Mouse (Mus musculus) left cerebral cortex, adult 2 months (tissue): ENCODE measurements around the gene Rcan2. TPM values are rescaled to one million over a fixed set of nuclear protein-coding genes. Genes with fewer than 3 reads are reported as not detected.

ENCODE experiments used
- DNase-seq, 2 experiments: peaks; one replicate each; pipeline ENCODE4 v3.0.0; 2021 to 2022; ENCODE audit warnings: low spot score in 2 of 2, mixed read lengths in 1 of 2; ENCODE audit errors: extremely low spot score in 1 of 2
- H3K27ac ChIP-seq: fragments of 200-600 bp; 2 replicates; pipeline ENCODE4 v1.8.1; 2022
- H3K4me3 ChIP-seq: fragments of 200-600 bp; 2 replicates; pipeline ENCODE4 v1.8.1; 2022
- CTCF ChIP-seq: fragments of 200-600 bp; IDR thresholded peaks from 2 replicates; pipeline ENCODE4 v1.8.1; 2022; ENCODE audit warnings: antibody characterized with exemption, mild to moderate bottlenecking, moderate library complexity
- intact Hi-C: fragments of 180-260 bp; cut with DNase I; formaldehyde crosslinking; loops from one replicate; pipeline ENCODE4 v1.15.1; 2025
- long read RNA-seq, 2 experiments: library from polyadenylated mRNA; stranded (forward); transcript quantifications; one replicate each; pipeline ENCODE4 v2.0.0; 2021; ENCODE audit warnings: borderline mapping rate in 2 of 2
- total RNA-seq, 2 experiments: library from RNA; stranded (reverse); gene quantifications; 2 replicates each; pipeline ENCODE4 v1.2.3; 2021

The Rcan2 gene
- total RNA-seq, result 100 to 1,000 TPM; 176 to 182 TPM
- long read RNA-seq, experiment 1, transcript Rcan2-201 (4 exons, 3,313 nt), result minor isoform, 87 of 212 reads
- long read RNA-seq, experiment 1, transcript Rcan2-206 (5 exons, 2,914 nt), result major isoform, 90 of 212 reads
- long read RNA-seq, experiment 1, transcript Rcan2-204 (5 exons, 1,003 nt), result minor isoform, 18 of 212 reads
- long read RNA-seq, experiment 1, partial matches to known transcripts, result 4 of 212 reads
- long read RNA-seq, experiment 1, other reads (novel, unspliced or antisense), result 13 of 212 reads
- long read RNA-seq, experiment 2, transcript Rcan2-201 (4 exons, 3,313 nt), result major isoform, 54 of 140 reads
- long read RNA-seq, experiment 2, transcript Rcan2-204 (5 exons, 1,003 nt), result minor isoform, 17 of 140 reads
- long read RNA-seq, experiment 2, transcript Rcan2-206 (5 exons, 2,914 nt), result minor isoform, 47 of 140 reads
- long read RNA-seq, experiment 2, partial matches to known transcripts, result 2 of 140 reads
- long read RNA-seq, experiment 2, other reads (novel, unspliced or antisense), result 20 of 140 reads

DNA sequence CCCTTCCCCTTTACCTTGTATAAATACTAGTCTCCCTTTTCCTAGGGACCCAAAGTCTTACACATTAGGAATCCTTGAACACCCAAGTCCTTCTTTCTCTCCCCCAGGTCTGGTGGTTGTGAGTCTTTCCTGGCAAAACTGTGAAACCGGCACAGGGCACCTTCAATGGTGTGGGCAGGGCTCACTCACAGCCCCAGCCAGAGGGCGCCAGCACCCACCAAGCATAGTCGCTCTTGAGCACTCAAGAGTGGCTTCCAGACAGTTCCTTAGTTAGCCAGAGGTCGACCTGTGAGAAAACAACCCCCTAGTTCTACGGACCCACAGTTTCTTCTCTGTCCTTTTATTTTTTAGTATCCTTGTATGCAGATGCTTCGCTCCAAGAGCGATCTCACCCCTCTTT, at the start of gene Rcan2:
Gene Rcan2 (plus strand): TSS at position 275 of the 400 bp plus-strand sequence.
- peak; percentile 65 to 75 for DNase-seq
- TF ChIP-seq CTCF, result peak; percentile 79
- Histone ChIP-seq H3K4me3 (peak within 1 kb of the TSS; percentile 83), H3K27ac (peak within 1 kb of the TSS; percentile 94)
- intact Hi-C loops, result loop anchor here (2.0 kb wide), 2 partner anchors 68 to 100 kb away; no protein-coding TSS in a partner anchor

DNA sequence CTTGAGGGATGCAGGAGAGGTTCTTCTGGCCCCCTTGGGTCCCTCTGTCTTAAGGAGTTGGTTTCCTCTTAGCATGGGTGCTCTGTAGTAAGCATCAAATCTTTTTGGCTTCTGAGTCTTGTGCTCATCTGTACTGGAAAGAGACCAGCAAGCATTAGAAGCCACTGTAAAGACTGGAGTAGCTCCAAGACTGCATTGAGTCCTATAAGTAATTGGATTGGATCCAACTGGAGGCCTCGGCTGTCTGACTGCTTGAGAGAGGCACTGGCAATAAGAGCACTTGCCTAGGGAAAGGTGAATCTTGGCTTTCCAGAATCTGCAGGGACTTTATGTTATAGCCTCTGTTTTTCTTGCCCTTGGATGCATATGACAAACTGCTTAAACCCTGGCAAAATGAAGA, 48.3 kb upstream of the Rcan2 start:
- DNase-seq, result no peak
- intact Hi-C loops, result no loop called here
- no peak for TF ChIP-seq CTCF
- no peak overlapping the region for H3K4me3 ChIP-seq
- H3K27ac ChIP-seq, result no peak overlapping the region

DNA sequence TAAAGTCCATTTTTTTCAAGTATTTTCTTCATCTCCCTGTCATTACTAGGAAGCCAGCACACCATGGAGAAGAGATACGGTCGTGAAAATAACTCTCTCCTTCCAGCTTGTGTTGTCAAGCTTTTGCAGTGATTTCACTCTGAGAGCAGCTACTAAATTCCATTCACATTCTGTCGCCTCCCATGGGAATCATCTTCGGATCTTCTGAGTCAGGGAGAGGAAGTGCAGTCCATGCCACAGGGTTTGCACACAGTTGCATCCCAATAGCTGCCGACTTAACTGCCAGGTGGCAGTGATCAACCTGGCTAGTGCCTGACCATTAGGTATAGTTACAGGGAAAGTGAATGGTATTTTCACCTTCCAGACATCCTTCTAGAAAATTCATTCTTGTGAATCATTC, 46.5 kb upstream of the Rcan2 start:
- no peak for DNase-seq
- intact Hi-C loops, result no loop called here
- TF ChIP-seq CTCF, result no peak
- H3K27ac ChIP-seq, result no peak overlapping the region
- no peak overlapping the region for H3K4me3 ChIP-seq

DNA sequence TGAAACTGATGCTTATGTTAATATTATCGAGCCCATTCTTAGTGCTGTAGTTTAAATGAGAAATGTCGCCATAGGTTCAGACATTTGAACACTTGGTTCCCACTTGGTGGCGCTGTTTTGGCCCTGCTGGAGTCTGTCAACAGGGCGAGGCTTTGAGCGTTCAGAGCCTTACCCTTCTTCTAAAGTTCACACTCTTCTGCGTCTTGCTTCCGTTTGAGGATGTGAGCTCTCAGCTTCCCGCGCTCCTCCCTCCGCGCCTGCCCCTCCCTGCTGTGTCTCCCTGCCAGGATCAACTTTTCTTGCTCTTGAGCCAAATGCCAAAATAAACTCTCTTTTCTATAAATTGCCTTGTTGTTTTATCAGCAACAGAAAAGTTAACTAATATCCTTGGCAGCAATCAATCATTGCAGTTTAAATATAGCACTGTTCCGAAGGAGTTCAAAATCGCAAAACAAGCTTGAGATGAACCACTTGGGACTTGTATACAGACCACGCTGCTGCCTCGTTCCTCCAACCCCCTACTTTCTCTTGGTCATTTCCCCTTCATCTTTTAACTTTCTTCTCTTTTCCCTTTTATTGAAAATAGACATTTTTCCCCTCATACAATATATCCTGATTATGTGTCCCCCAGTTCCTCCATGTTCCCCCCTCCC, 42.4 kb upstream of the Rcan2 start:
- H3K27ac ChIP-seq, result no peak overlapping the region
- DNase-seq, result no peak
- peak; percentile 7 for TF ChIP-seq CTCF
- no peak overlapping the region for H3K4me3 ChIP-seq
- intact Hi-C loops, result no loop called here

DNA sequence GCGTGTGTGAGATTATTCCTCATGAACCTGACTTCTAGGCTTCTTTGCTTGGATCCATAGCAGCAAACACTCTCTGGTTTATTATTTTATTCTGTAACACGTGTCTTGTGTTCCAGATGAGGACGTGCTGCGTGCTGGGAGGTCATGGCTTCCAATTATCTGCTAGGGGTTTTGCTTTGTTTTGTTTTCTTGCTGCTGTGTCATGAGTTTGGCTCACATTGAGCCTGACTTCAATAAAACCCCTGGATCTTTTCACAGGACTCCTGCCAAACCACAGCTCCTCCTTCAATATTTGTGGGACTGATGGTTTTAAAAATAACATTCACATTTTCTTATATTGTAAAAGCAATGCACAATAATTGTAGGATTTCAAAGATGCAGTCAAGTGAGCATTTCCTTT, 16.6 kb upstream of the Rcan2 start:
- no peak for TF ChIP-seq CTCF
- no peak for DNase-seq
- intact Hi-C loops, result no loop called here
- Histone ChIP-seq H3K4me3 (no peak overlapping the region), H3K27ac (no peak overlapping the region)

DNA sequence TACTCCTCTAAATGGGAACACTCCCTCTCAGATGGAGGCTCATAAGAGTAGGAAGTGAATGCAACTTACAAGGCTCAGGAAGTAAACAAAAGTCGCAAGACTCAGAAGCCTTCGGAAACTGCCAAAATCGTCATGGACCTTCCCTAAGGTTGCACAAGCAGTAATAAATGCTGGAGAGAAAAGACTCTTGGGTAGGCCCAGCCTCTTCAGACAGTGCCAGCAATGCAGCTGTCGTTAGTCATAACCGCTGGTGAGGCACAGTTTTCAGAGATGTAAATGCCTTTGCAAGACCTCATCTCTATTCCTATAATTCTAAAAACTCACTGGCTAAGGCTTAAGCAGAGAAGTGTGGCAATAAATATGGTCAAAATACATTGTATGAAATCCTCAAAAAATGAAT, 12.9 kb upstream of the Rcan2 start:
- intact Hi-C loops, result no loop called here
- no peak for DNase-seq
- no peak overlapping the region for H3K27ac ChIP-seq
- no peak overlapping the region for H3K4me3 ChIP-seq
- no peak for TF ChIP-seq CTCF

DNA sequence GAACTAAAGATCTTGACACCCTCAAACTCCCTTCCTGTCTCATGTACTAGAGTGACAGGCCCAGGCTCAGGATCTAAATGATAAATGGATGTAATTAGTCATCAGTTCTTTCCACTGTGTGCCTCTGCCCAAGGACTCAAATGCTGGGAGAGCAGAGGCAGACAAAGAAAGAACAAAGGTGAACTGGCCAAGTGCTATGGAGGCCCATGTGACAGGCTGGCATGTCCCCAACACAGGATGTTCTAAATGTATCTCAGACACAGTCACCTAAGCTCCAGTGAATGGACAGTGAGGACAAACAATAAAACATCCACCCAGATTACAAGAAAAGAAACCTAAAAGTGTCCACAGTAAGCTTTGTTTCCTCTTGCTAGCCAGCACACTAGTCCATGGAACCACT, 11.8 kb upstream of the Rcan2 start:
- H3K4me3 ChIP-seq, result no peak overlapping the region
- DNase-seq, result no peak
- intact Hi-C loops, result no loop called here
- no peak overlapping the region for H3K27ac ChIP-seq
- TF ChIP-seq CTCF, result no peak

DNA sequence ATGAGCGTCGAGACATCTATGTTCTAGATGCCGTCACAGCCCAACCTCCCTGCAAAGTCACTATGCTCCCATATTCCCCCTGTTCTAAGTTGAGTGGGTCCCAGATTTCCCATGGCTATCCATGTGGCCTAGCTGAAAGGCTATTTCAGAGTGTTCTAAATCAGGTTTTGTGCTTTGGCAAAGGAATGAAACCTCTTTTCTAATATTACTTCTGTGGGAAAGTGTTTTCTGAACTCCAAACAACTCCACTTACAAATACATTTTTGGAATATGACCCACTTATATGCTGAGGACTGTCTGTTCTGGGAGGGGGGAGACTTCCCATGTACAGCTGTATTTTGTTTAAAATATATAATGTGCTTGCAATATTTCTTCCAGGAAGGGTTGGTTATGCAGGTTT, 9.4 kb upstream of the Rcan2 start:
- intact Hi-C loops, result loop anchor here (2.0 kb wide), 1 partner anchor 41 kb away; no protein-coding TSS in a partner anchor
- H3K4me3 ChIP-seq, result no peak overlapping the region
- no peak for TF ChIP-seq CTCF
- peak overlapping the region; percentile 57; the same call in 1 of the 2 replicates for H3K27ac ChIP-seq
- DNase-seq, result no peak

DNA sequence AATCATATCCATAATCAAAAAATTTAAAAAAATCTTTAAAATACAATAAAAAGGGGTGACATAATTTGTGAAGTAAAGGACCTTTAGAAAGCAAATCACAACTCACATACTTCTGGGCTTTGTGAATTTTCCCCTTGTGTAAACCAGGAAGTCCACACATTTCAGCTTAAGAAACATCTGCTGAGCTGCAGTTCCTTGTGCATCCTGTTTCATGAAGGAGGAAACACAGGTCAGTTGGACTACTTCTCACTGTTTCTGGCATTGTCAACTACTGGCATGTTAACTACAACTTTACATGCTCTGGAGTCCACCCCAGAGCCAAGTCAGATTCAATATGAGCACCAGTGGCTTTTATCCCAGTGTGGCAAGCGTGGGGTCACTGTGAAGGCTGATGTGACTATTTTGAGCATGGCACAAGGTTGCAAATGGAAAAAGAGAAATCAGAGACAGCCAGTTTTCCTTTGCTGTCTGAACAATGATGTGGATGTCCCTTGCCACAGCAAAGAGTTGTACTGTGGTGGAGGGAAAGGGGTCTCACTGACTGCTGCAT, 6.3 kb upstream of the Rcan2 start:
- intact Hi-C loops, result no loop called here
- TF ChIP-seq CTCF, result no peak
- H3K4me3 ChIP-seq, result no peak overlapping the region
- no peak overlapping the region for H3K27ac ChIP-seq
- no peak for DNase-seq

DNA sequence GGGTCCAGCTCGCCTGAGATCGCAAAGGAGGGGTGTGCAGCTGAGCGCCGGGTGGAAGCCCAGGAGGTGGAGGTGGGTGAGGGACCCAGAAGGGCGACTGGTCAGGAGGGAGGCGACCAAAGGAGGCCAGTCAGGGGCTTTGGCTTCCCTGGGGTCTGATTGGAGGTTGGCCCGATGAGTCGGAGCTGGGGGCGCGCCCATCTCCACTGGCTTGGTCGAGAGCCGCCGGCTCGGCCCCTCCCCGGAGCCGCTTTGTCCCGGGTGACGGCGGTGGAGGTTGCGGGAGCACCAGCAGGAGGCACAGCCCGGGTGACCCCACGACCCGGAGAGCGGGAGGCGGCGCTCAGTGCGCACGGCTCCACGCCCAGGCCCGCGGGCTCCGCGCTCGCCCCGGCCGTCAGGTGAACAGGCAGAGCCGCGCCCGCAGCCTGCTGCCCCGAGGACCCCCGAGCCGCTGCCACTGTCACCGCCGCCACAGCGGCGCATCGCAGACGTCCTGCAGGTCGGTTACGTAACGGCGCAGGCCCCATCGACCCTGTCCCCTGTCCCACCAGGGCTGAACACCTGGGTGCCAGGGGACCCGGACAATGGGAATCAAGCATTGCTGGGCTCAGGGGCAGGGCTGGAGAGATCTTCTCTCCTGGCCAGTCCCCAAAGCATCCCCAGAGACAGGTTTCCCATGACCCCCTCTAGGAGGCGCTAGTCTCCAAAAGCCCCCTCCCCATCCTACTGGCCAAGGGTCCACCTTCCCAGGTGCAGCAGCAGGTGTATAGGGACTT, 633 bp downstream of the Rcan2 start:
- H3K4me3 ChIP-seq, result peak overlapping the region; percentile 83
- peak; percentile 53 to 59 for DNase-seq
- peak overlapping the region; percentile 94 for H3K27ac ChIP-seq
- peak; percentile 60 for TF ChIP-seq CTCF
- intact Hi-C loops, result loop anchor here (2.0 kb wide), 2 partner anchors 67 to 101 kb away; no protein-coding TSS in a partner anchor

DNA sequence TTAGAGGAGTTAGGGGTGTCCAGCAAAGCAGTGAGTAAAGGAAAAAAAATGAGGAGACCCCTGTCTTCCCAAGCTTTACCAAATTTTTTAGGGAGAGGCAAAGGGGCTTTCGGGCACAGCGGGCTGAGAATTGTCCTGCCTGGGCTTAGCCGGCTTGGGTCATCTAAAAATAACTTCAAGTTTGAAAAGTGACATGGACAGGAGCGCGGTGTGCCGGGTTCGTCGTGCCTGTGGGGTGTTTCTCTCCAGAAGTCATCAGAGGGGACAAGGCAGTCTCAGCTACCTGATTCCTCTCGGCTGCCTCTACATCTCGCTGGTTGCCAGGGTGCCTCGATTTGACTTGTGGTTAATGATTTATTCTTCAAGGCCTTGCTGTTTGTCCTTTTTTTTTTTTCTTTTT, 1.3 kb downstream of the Rcan2 start:
- no peak for DNase-seq
- Histone ChIP-seq H3K27ac (peak overlapping the region; percentile 94), H3K4me3 (peak overlapping the region; percentile 83)
- no peak for TF ChIP-seq CTCF
- intact Hi-C loops, result no loop called here
